Mouse (Mus musculus): ENCODE data around the gene Slc16a10. TPM values are rescaled to one million over a fixed set of nuclear protein-coding genes. Genes with fewer than 3 reads are reported as not detected.

The Slc16a10 gene
- total and polyA plus RNA-seq, 3 experiments, result 4.1 to 10.4 (median 4.5) TPM

GRCm38 (mm10) chr10:40102166-40102565 is 39.9 kb downstream of the Slc16a10 start:
- dilution Hi-C loops (cut with MboI; ENCODE audit: extremely low pct_ligation_motif_present, extremely low pct_unique_long_range_greater_than_20kb, low sequenced_read_pairs), result no loop called here

GRCm38 (mm10) chr10:40098441-40098840 is 43.6 kb downstream of the Slc16a10 start:
- H3K4me2 ChIP-seq (ENCODE audit: insufficient read depth, low read depth, poor library complexity, severe bottlenecking), result peak overlapping the region; percentile 78; the same call in 1 of the 2 replicates
- H3K9me3 ChIP-seq (replicated peaks; ENCODE audit: low read length), result no peaks in the 10 kb centered on the region
- H3K27me3 ChIP-seq (replicated peaks), result no peaks in the 10 kb centered on the region
- peaks cover 12 to 30% of the 10 kb centered on the region in 2 experiments for H3K4me1 ChIP-seq (ENCODE audit: control insufficient read depth in 1 of 2, insufficient read depth in 2 of 2)
- no peaks in the 10 kb centered on the region for H3K36me3 ChIP-seq (replicated peaks in 1 of 2; ENCODE audit: control insufficient read depth in 1 of 2, insufficient read depth in 1 of 2, low read length in 1 of 2)
- dilution Hi-C loops (cut with MboI; ENCODE audit: extremely low pct_ligation_motif_present, extremely low pct_unique_long_range_greater_than_20kb, low sequenced_read_pairs), result no loop called here
- no peak for TF ChIP-seq ZC3H11A (IDR thresholded peaks at IDR 0.05; ENCODE audit: low read depth, low read length)
- TF ChIP-seq NRF1 (IDR thresholded peaks at IDR 0.05; ENCODE audit: low read depth, low read length), result no peak
- TF ChIP-seq JUN (IDR thresholded peaks at IDR 0.05; ENCODE audit: insufficient read depth, low read depth, low read length), result peak; percentile 22
- no peak for TF ChIP-seq ZKSCAN1 (IDR thresholded peaks at IDR 0.05; ENCODE audit: borderline replicate concordance, low read depth, low read length)
- no peak for TF ChIP-seq MAFK (IDR thresholded peaks at IDR 0.05; ENCODE audit: insufficient replicate concordance, low read length)
- peak; percentile 71 for TF ChIP-seq EP300 (IDR thresholded peaks at IDR 0.05; ENCODE audit: low read length)
- peak; percentile 92 for TF ChIP-seq MEF2A (IDR thresholded peaks at IDR 0.05; ENCODE audit: borderline replicate concordance, low read depth, low read length)
- TF ChIP-seq MXI1 (IDR thresholded peaks at IDR 0.05; ENCODE audit: low read depth, low read length), result no peak
- TF ChIP-seq IRF4 (IDR thresholded peaks at IDR 0.05; ENCODE audit: low read depth, low read length), result peak; percentile 69
- TF ChIP-seq ZMIZ1 (IDR thresholded peaks at IDR 0.05; ENCODE audit: low read depth, low read length), result no peak
- peak; percentile 91 for TF ChIP-seq ZNF384 (IDR thresholded peaks at IDR 0.05; ENCODE audit: low read depth, low read length)
- no peak for TF ChIP-seq USF2 (conservative IDR thresholded peaks at IDR 0.05; ENCODE audit: low read depth, low read length)
- TF ChIP-seq MAZ (IDR thresholded peaks at IDR 0.05; ENCODE audit: low read depth, low read length), result 0 out of 2 replicates have a peak, but pooled peaks have one; percentile 29
- TF ChIP-seq ELF1 (IDR thresholded peaks at IDR 0.05; ENCODE audit: low read depth, low read length), result no peak
- TF ChIP-seq JUND (conservative IDR thresholded peaks at IDR 0.05; ENCODE audit: low read depth, low read length), result peak; percentile 68
- no peak for TF ChIP-seq CHD2 (IDR thresholded peaks at IDR 0.05; ENCODE audit: low read length)
- DNase-seq (ENCODE audit: extremely low read depth), result no peak
- in situ Hi-C loops (cut with MboI; ENCODE audit: low pct_ligation_motif_present, low pct_unique_long_range_greater_than_20kb, low sequenced_read_pairs), result no loop called here
- H3K9ac ChIP-seq (ENCODE audit: insufficient read depth, low read depth), result peak overlapping the region; percentile 61
- no peaks in the 10 kb centered on the region for H3K79me2 ChIP-seq (replicated peaks; ENCODE audit: control insufficient read depth, extremely low read depth, insufficient read depth, poor library complexity, severe bottlenecking)
- H3K4me3 ChIP-seq (replicated peaks in 1 of 3; ENCODE audit: low read depth in 2 of 3, low read length in 2 of 3, poor library complexity in 1 of 3), result no peak overlapping the region
- peak overlapping the region; percentile 89 for H3K27ac ChIP-seq (ENCODE audit: insufficient read depth, low read depth)

More at GRCm38 (mm10) chr10:40102166-40102565, 39.9 kb downstream of the Slc16a10 start:
- no peaks in the 10 kb centered on the region for H3K79me2 ChIP-seq (replicated peaks; ENCODE audit: control insufficient read depth, extremely low read depth, insufficient read depth, poor library complexity, severe bottlenecking)
- no peaks in the 10 kb centered on the region for H3K9me3 ChIP-seq (replicated peaks; ENCODE audit: low read length)
- H3K4me1 ChIP-seq (ENCODE audit: control insufficient read depth in 1 of 2, insufficient read depth in 2 of 2), result peaks cover 12 to 26% of the 10 kb centered on the region in 2 experiments
- no peak overlapping the region for H3K4me3 ChIP-seq (replicated peaks in 1 of 3; ENCODE audit: low read depth in 2 of 3, low read length in 2 of 3, poor library complexity in 1 of 3)
- no peak overlapping the region for H3K4me2 ChIP-seq (ENCODE audit: insufficient read depth, low read depth, poor library complexity, severe bottlenecking)
- in situ Hi-C loops (cut with MboI; ENCODE audit: low pct_ligation_motif_present, low pct_unique_long_range_greater_than_20kb, low sequenced_read_pairs), result no loop called here
- H3K9ac ChIP-seq (ENCODE audit: insufficient read depth, low read depth), result no peak overlapping the region
- TF ChIP-seq MEF2A (IDR thresholded peaks at IDR 0.05; ENCODE audit: borderline replicate concordance, low read depth, low read length), result no peak
- no peak for TF ChIP-seq GABPA (IDR thresholded peaks at IDR 0.05; ENCODE audit: insufficient replicate concordance, low read depth, low read length)
- no peak for TF ChIP-seq JUND (conservative IDR thresholded peaks at IDR 0.05; ENCODE audit: low read depth, low read length)
- no peak for TF ChIP-seq NRF1 (IDR thresholded peaks at IDR 0.05; ENCODE audit: low read depth, low read length)
- no peak for TF ChIP-seq SIN3A (IDR thresholded peaks at IDR 0.05; ENCODE audit: low read length)
- TF ChIP-seq RCOR1 (conservative IDR thresholded peaks at IDR 0.05; ENCODE audit: low read depth, low read length), result no peak
- no peaks in the 10 kb centered on the region for H3K36me3 ChIP-seq (replicated peaks in 1 of 2; ENCODE audit: control insufficient read depth in 1 of 2, insufficient read depth in 1 of 2, low read length in 1 of 2)
- H3K27ac ChIP-seq (ENCODE audit: insufficient read depth, low read depth), result no peak overlapping the region
- no peak for DNase-seq (ENCODE audit: extremely low read depth)
- no peaks in the 10 kb centered on the region for H3K27me3 ChIP-seq (replicated peaks)

Data from CH12.LX (cell line).